Mouse (Mus musculus) cerebellum, adult 9-11 months (tissue): ENCODE data around the gene Slc16a13.

Experiments
- DNase-seq: peaks from one replicate; pipeline ENCODE4 v3.0.0; 2022

The Slc16a13 gene

GRCm38 (mm10) chr11:70168136-70168535 is 52.7 kb downstream of the Slc16a13 start:
- no peak for DNase-seq
